Mouse (Mus musculus): ENCODE data around the gene Nop9.

Nop9 gene

GRCm38 (mm10) chr14:55777176-55777575 is 31.7 kb downstream of the Nop9 start:
- no peak for DNase-seq

GRCm38 (mm10) chr14:55777806-55778205 is 32.3 kb downstream of the Nop9 start:
- no peak for DNase-seq

- no peak for DNase-seq
These were observed 33.2 kb downstream of the Nop9 start for GRCm38 (mm10) chr14:55778686-55779085.

GRCm38 (mm10) chr14:55779656-55780055 is 34.2 kb downstream of the Nop9 start:
- no peak for DNase-seq

- DNase-seq, result no peak
These were observed 35.2 kb downstream of the Nop9 start for GRCm38 (mm10) chr14:55780736-55781135.

- peak; percentile 85 for DNase-seq
These were observed 35.8 kb downstream of the Nop9 start for GRCm38 (mm10) chr14:55781310-55781709.

GRCm38 (mm10) chr14:55782361-55782960 is 37.0 kb downstream of the Nop9 start:
- DNase-seq, result peak; percentile 0

- DNase-seq, result peak; percentile 70
These were observed 37.9 kb downstream of the Nop9 start for GRCm38 (mm10) chr14:55783171-55783957.

- DNase-seq, result peak; percentile 67
These were observed 38.4 kb downstream of the Nop9 start, which contains the start of gene Adcy4 for GRCm38 (mm10) chr14:55783958-55784235. Adcy4 (minus strand) TSS chr14:55784095.

GRCm38 (mm10) chr14:55785195-55785594 is 39.7 kb downstream of the Nop9 start:
- peak; percentile 25 for DNase-seq

- DNase-seq, result no peak
These were observed 42.2 kb downstream of the Nop9 start for GRCm38 (mm10) chr14:55787731-55788130.

GRCm38 (mm10) chr14:55788256-55789050 is 43.0 kb downstream of the Nop9 start, which contains the start of gene Ripk3:
Ripk3 (minus strand) TSS chr14:55788865.
- DNase-seq, result peak; percentile 82

GRCm38 (mm10) chr14:55793461-55793860 is 48.0 kb downstream of the Nop9 start:
- no peak for DNase-seq

- DNase-seq, result no peak
These were observed 48.5 kb downstream of the Nop9 start for GRCm38 (mm10) chr14:55793946-55794345.

- DNase-seq, result peak; percentile 63
These were observed 50.1 kb downstream of the Nop9 start for GRCm38 (mm10) chr14:55795380-55796163.

All from lung, postnatal 36 days (tissue).